Comparison of ENCODE assay signal across 17 mouse cellular contexts in the genomic region with DNA sequence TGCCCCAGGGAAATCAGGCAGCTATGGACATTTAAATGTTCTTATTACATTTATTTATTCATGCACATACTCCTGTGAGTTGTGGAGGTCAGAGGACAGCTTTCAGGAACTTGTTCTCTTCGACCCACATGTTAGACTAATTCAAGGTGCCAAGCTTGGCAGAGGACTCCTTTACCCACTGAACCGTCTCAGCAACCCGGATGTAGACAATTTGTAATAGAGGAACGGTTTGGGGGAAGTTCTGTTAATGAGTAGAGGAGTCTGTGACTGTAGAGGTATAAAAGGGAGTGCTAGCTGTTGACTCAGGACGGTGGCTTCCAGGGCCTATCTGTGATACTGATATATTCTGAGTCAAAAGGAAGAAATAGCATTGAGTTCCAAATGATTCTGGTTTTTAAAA.
DNase-seq lines count a peak whose midpoint lies in the region; ATAC-seq and TF ChIP-seq lines count a peak whose summit lies in the region.
"Had no signal": no experiment of that assay in that cellular context is flagged by ENCODE, and none has a peak within 500 bp of the region (broad histone marks: within the 10 kb centered on the region; RNA-seq: fewer than 3 reads in every experiment).

No protein-coding gene starts in this region.

- H3K4me3 ChIP-seq in heart, postnatal 0 days (ENCODE audit: low read depth, low read length) = no peak overlapping the region
- no peak overlapping the region for H3K4me3 ChIP-seq in heart, embryonic 12.5 days
- H3K4me3 ChIP-seq in embryonic fibroblast, embryonic 13.5 days (ENCODE audit: insufficient read depth, low read length) = no peak overlapping the region
- no peak overlapping the region for H3K4me3 ChIP-seq in forebrain, embryonic 11.5 days (ENCODE audit: low read depth, low read length)
- H3K4me3 ChIP-seq: embryonic facial prominence, embryonic 12.5 days; forebrain, embryonic 13.5 days; neural tube, embryonic 15.5 days had no signal

- no peak for ATAC-seq in heart, postnatal 0 days (ENCODE audit: insufficient read depth, low read depth)
- ATAC-seq in heart, embryonic 12.5 days (ENCODE audit: insufficient number of reproducible peaks, low FRiP score) = no peak
- ATAC-seq in forebrain, embryonic 11.5 days (replicated peaks; ENCODE audit: low FRiP score) = no peak
- ATAC-seq: forebrain, embryonic 13.5 days had no signal

- H3K4me2 ChIP-seq in heart, postnatal 0 days (ENCODE audit: low read depth, low read length) = no peak overlapping the region
- H3K4me2 ChIP-seq in heart, embryonic 12.5 days = no peak overlapping the region
- no peak overlapping the region for H3K4me2 ChIP-seq in forebrain, embryonic 11.5 days (ENCODE audit: low read depth, low read length, severe bottlenecking)
- H3K4me2 ChIP-seq: embryonic facial prominence, embryonic 12.5 days; forebrain, embryonic 13.5 days; hindbrain, embryonic 14.5 days; neural tube, embryonic 15.5 days had no signal

- H3K9ac ChIP-seq in heart, postnatal 0 days (replicated peaks; ENCODE audit: low read depth, low read length) = no peak overlapping the region
- no peak overlapping the region for H3K9ac ChIP-seq in heart, embryonic 12.5 days
- no peak overlapping the region for H3K9ac ChIP-seq in forebrain, embryonic 11.5 days (ENCODE audit: low read length)
- H3K9ac ChIP-seq: embryonic facial prominence, embryonic 12.5 days; forebrain, embryonic 13.5 days; hindbrain, embryonic 14.5 days; neural tube, embryonic 15.5 days had no signal

- no peak for DNase-seq in heart, postnatal 0 days (ENCODE audit: low spot score)
- peak; percentile 88 to 96 for DNase-seq in kidney, adult 8-10 months
- peak; percentile 30 to 47 for DNase-seq in kidney, postnatal 4 days
- DNase-seq in thymus, postnatal 25 days = no peak
- no peak for DNase-seq in layer of hippocampus, postnatal 25 days (ENCODE audit: extremely low spot score in 1 of 2, low spot score in 1 of 2)
- no peak for DNase-seq in forebrain, embryonic 11.5 days (ENCODE audit: low spot score)
- DNase-seq: adrenal gland, postnatal 36 days; cerebellum, postnatal 36 days; layer of hippocampus, adult 9-11 months; left cerebral cortex, postnatal 4 days; thymus, adult 18-20 months had no signal

- TF ChIP-seq POLR2A in embryonic fibroblast, embryonic 13.5 days (IDR thresholded peaks at IDR 0.05; ENCODE audit: low read depth, low read length) = no peak

- H3K27me3 ChIP-seq in heart, postnatal 0 days (ENCODE audit: control insufficient read depth, insufficient read depth, low read length) = no peaks in the 10 kb centered on the region
- no peaks in the 10 kb centered on the region for H3K27me3 ChIP-seq in heart, embryonic 12.5 days (replicated peaks)
- H3K27me3 ChIP-seq in forebrain, embryonic 11.5 days (ENCODE audit: control insufficient read depth, insufficient read depth, low read length) = no peaks in the 10 kb centered on the region
- H3K27me3 ChIP-seq: embryonic facial prominence, embryonic 12.5 days; forebrain, embryonic 13.5 days; neural tube, embryonic 15.5 days had no signal

- H3K36me3 ChIP-seq in heart, postnatal 0 days (replicated peaks; ENCODE audit: control insufficient read depth, insufficient read depth, low read length) = no peaks in the 10 kb centered on the region
- no peaks in the 10 kb centered on the region for H3K36me3 ChIP-seq in heart, embryonic 12.5 days
- H3K36me3 ChIP-seq in forebrain, embryonic 11.5 days (ENCODE audit: control insufficient read depth, insufficient read depth, low read length) = no peaks in the 10 kb centered on the region
- H3K36me3 ChIP-seq: embryonic facial prominence, embryonic 12.5 days; neural tube, embryonic 15.5 days had no signal

- peak overlapping the region; percentile 88 for H3K27ac ChIP-seq in heart, postnatal 0 days (ENCODE audit: low read depth)
- H3K27ac ChIP-seq in heart, embryonic 12.5 days (ENCODE audit: poor library complexity, severe bottlenecking) = no peak overlapping the region
- peak overlapping the region; percentile 49; the same call in 1 of the 2 replicates for H3K27ac ChIP-seq in embryonic fibroblast, embryonic 13.5 days (ENCODE audit: insufficient read depth, low read length)
- H3K27ac ChIP-seq in forebrain, embryonic 11.5 days (ENCODE audit: low read depth, low read length) = no peak overlapping the region
- H3K27ac ChIP-seq: embryonic facial prominence, embryonic 12.5 days; forebrain, embryonic 13.5 days; hindbrain, embryonic 14.5 days; neural tube, embryonic 15.5 days had no signal

- H3K4me1 ChIP-seq in heart, postnatal 0 days (ENCODE audit: control insufficient read depth, insufficient read depth) = peaks cover 56% of the 10 kb centered on the region
- H3K4me1 ChIP-seq in heart, embryonic 12.5 days (replicated peaks) = peaks cover 52% of the 10 kb centered on the region
- no peaks in the 10 kb centered on the region for H3K4me1 ChIP-seq in embryonic fibroblast, embryonic 13.5 days (ENCODE audit: control insufficient read depth, insufficient read depth, low read length)
- 0 out of 2 replicates have a peak, but pooled peaks cover 2% of the 10 kb centered on the region for H3K4me1 ChIP-seq in forebrain, embryonic 11.5 days (replicated peaks; ENCODE audit: control insufficient read depth, insufficient read depth, low read length)
- H3K4me1 ChIP-seq: forebrain, embryonic 13.5 days; neural tube, embryonic 15.5 days had no signal

- no peak for TF ChIP-seq EP300 in heart, postnatal 0 days (IDR thresholded peaks at IDR 0.05; ENCODE audit: low read depth)

- TF ChIP-seq CTCF in heart, postnatal 0 days (IDR thresholded peaks at IDR 0.05; ENCODE audit: low read depth) = no peak
- no peak for TF ChIP-seq CTCF in embryonic fibroblast, embryonic 13.5 days (IDR thresholded peaks at IDR 0.05; ENCODE audit: borderline replicate concordance, insufficient read depth, low read length)

- WGBS in heart, postnatal 0 days = 30% methylated on average over 5 of the region's 5 CpGs
- WGBS in heart, embryonic 12.5 days = 56% methylated on average over 5 of the region's 5 CpGs
- 82% methylated on average over 5 of the region's 5 CpGs for WGBS in forebrain, embryonic 11.5 days

- H3K9me3 ChIP-seq in heart, postnatal 0 days (replicated peaks; ENCODE audit: control insufficient read depth, low read length) = no peaks in the 10 kb centered on the region
- no peaks in the 10 kb centered on the region for H3K9me3 ChIP-seq in heart, embryonic 12.5 days (replicated peaks)
- no peaks in the 10 kb centered on the region for H3K9me3 ChIP-seq in forebrain, embryonic 11.5 days (ENCODE audit: control insufficient read depth, low read length)
- H3K9me3 ChIP-seq: embryonic facial prominence, embryonic 12.5 days; forebrain, embryonic 13.5 days; neural tube, embryonic 15.5 days had no signal

Comparison
In these comparisons a context has a peak if more than half of its experiments do, and no peak if none do; other contexts are left out.
1. H3K27ac ChIP-seq: peak in heart, postnatal 0 days (single experiment) and embryonic fibroblast, embryonic 13.5 days (single experiment); none in heart, embryonic 12.5 days (single experiment) and forebrain, embryonic 11.5 days (single experiment).
2. DNase-seq: peak in kidney, adult 8-10 months (2 of 2) and kidney, postnatal 4 days (2 of 2); none in heart, postnatal 0 days (single experiment), thymus, postnatal 25 days (single experiment), layer of hippocampus, postnatal 25 days (0 of 2) and forebrain, embryonic 11.5 days (single experiment).